Mouse (Mus musculus): ENCODE measurements at regions not wholly inside any gene's neighbourhood (a gene's known extent, or its start where the extent isn't known, plus 50 kb on each side); places are given as distances from the start of the nearest gene placed in this dataset.

GRCm38 (mm10) chr2:92854331-92854730 lies 60.6 kb upstream of the Syt13 start:
- DNase-seq (ENCODE audit: low spot score in 2 of 2), result no peak

DNA sequence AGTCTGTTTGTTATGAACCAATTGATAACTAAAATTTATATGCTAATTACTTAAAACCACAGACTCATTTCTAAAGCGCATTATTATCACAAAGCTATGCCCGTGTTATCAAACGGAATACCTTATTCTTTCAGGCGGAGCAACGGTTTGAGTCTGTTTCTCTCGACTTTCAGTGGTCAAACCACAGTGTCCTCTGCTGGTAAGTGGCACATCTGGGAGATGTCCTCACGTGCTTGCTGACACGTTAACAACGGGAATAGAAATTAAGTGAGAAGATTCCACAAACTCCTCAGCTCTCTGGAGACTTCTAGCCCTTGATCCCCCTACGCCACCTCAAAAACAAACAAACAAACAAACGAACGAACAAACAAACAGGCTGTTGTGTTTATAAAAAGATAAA lies 58.9 kb upstream of the Syt13 start:
- DNase-seq (ENCODE audit: low spot score in 2 of 2), result no peak

DNA sequence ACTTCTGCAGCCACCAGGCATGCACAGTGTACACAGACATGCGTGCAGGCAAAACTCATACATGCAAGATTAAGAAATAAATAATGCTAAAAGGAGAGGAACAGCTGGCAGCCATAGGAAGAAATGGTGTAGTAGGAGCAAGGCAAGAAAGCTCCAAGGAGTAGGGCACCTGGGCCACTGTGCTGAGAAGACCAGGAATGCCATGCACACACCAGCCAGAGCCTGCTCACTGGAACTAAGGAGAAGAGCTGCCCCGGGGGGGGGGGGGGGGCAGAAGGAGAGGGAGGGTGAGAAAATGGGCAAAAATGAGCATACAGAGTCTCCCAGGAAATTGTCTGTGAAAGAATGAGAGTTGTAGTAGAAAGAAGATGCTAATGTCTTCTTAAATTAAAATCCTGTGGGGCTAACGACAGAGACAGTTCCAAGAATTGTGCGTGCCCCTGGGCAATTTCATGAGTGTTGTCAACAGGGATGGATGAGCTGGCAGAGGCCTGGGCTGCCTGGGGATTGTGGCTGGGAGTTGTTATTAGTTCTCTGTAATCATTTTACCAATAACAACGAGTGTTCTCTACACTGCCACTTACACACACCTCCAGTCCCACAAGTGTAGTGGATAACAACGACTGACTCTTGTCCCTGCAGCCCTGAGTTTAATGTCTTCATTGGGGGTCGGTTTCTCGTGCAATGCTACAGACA lies 54.2 kb upstream of the Syt13 start:
- no peak for DNase-seq (ENCODE audit: low spot score in 2 of 2)
